Mouse (Mus musculus) olfactory bulb, adult 2 months (tissue): ENCODE results near the gene Flywch2.

Source experiments
- CTCF ChIP-seq: fragments of 200-500 bp; IDR thresholded peaks from 2 replicates; pipeline ENCODE4 v1.5.1; 2012; ENCODE audit warnings: low read depth, mild to moderate bottlenecking, low read length, moderate library complexity; ENCODE audit not compliant: insufficient read depth
- POLR2A ChIP-seq: fragments of 200-500 bp; IDR thresholded peaks from 2 replicates; pipeline ENCODE4 v1.6.1; 2012; ENCODE audit warnings: mild to moderate bottlenecking, low read depth, low read length, moderate library complexity; ENCODE audit not compliant: insufficient read depth

DNA sequence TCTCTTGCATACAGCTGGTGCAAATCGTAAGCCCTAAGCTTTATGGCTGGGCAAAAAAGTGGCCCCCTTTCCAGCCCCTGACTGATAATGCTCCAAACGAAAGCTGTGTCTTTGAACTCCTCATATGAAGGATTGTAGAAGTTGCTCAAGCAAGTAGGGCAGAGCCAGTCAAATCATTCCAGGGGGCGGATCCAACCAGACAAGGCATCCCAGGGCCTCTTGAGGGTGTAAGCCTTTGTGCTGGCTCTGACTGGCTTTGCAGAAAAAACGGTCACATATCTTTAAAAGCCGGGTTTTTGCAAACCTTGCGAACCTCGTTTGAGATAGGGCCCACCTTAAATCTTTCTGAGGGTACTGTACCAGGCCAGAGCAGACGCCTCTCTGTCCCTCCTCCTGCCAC is 41.8 kb downstream of the Flywch2 start:
- TF ChIP-seq CTCF (no peak), POLR2A (no peak)
